Mouse (Mus musculus) cerebellum, postnatal 4 days (tissue): ENCODE measurements around the gene Rassf3.
A peak's percentile ranks its signal among the peaks of the same experiment; 100 is the strongest.

Experiments used
- DNase-seq, 2 experiments: peaks; one replicate each; pipeline ENCODE4 v3.0.0; 2022; ENCODE audit warnings: low spot score in 2 of 2, mixed read lengths in 1 of 2

The Rassf3 gene

GRCm38 (mm10) chr10:121489941-121490340 lies 13.8 kb upstream of the Rassf3 start:
- DNase-seq: no peak

GRCm38 (mm10) chr10:121488623-121489299 lies 12.6 kb upstream of the Rassf3 start:
- DNase-seq: no peak

GRCm38 (mm10) chr10:121487716-121488115 lies 11.6 kb upstream of the Rassf3 start:
- no peak for DNase-seq

- DNase-seq: no peak
Measured at GRCm38 (mm10) chr10:121486350-121486749, 10.2 kb upstream of the Rassf3 start.

- no peak for DNase-seq
Measured at GRCm38 (mm10) chr10:121483364-121483763, 7.2 kb upstream of the Rassf3 start.

- DNase-seq: no peak
Measured at GRCm38 (mm10) chr10:121481141-121481540, 5.0 kb upstream of the Rassf3 start.

GRCm38 (mm10) chr10:121479987-121480386 lies 3.8 kb upstream of the Rassf3 start:
- no peak for DNase-seq

- DNase-seq: no peak
Measured at GRCm38 (mm10) chr10:121477433-121477832, 1.3 kb upstream of the Rassf3 start.

- DNase-seq: no peak
Measured at GRCm38 (mm10) chr10:121476968-121477337, 806 bp upstream of the Rassf3 start.

GRCm38 (mm10) chr10:121475672-121476146 lies 438 bp downstream of the Rassf3 start:
- peak in 1 of 2 experiments; percentile 48 for DNase-seq

- DNase-seq: no peak
Measured at GRCm38 (mm10) chr10:121475101-121475671, 961 bp downstream of the Rassf3 start.

- no peak for DNase-seq
Measured at GRCm38 (mm10) chr10:121474288-121474687, 1.9 kb downstream of the Rassf3 start.

- no peak for DNase-seq
Measured at GRCm38 (mm10) chr10:121473723-121474215, 2.4 kb downstream of the Rassf3 start.

GRCm38 (mm10) chr10:121472593-121473217 lies 3.4 kb downstream of the Rassf3 start:
- no peak for DNase-seq

GRCm38 (mm10) chr10:121471570-121472197 lies 4.5 kb downstream of the Rassf3 start:
- no peak for DNase-seq

GRCm38 (mm10) chr10:121469625-121470024 lies 6.5 kb downstream of the Rassf3 start:
- no peak for DNase-seq

- DNase-seq: no peak
Measured at GRCm38 (mm10) chr10:121468985-121469384, 7.2 kb downstream of the Rassf3 start.

- no peak for DNase-seq
Measured at GRCm38 (mm10) chr10:121468261-121468660, 7.9 kb downstream of the Rassf3 start.

- no peak for DNase-seq
Measured at GRCm38 (mm10) chr10:121467792-121468191, 8.4 kb downstream of the Rassf3 start.

- DNase-seq: no peak
Measured at GRCm38 (mm10) chr10:121467016-121467415, 9.1 kb downstream of the Rassf3 start.

- no peak for DNase-seq
Measured at GRCm38 (mm10) chr10:121465033-121465432, 11.1 kb downstream of the Rassf3 start.

- no peak for DNase-seq
Measured at GRCm38 (mm10) chr10:121462162-121462881, 13.8 kb downstream of the Rassf3 start.
